Mouse (Mus musculus): Measurements from ENCODE around the gene Uvrag.

GRCm38 (mm10) chr7:98956609-98957008, 184.3 kb downstream of the Uvrag start:
- TF ChIP-seq POLR2A (IDR thresholded peaks at IDR 0.05; ENCODE audit: insufficient read depth, low read depth, low read length) (no peak), CTCF (IDR thresholded peaks at IDR 0.05) (no peak), EP300 (IDR thresholded peaks at IDR 0.05; ENCODE audit: insufficient read depth, low read depth, low read length) (no peak)

All from heart, adult 2 months (tissue).